Mouse (Mus musculus) CD8-positive naive resting alpha-beta T cell, adult 2 months (primary cell): ENCODE data around the gene Cbr2.

Source experiments
- DNase-seq, 2 experiments: peaks; one replicate each; pipeline ENCODE4 v3.0.0; 2022; ENCODE audit warnings: low read depth in 2 of 2, low spot score in 2 of 2

The Cbr2 gene

GRCm38 (mm10) chr11:120682683-120683082 is 49.2 kb downstream of the Cbr2 start:
- no peak for DNase-seq

GRCm38 (mm10) chr11:120679909-120680308 is 52.0 kb downstream of the Cbr2 start:
- DNase-seq, result no peak
